Mouse (Mus musculus) testis, adult 2 months (tissue): ENCODE results near the gene Fnbp1.

ENCODE experiments used
- CTCF ChIP-seq: fragments of 200-500 bp; IDR thresholded peaks from 2 replicates; pipeline ENCODE4 v1.5.1; 2012; ENCODE audit warnings: low read depth, mild to moderate bottlenecking, inconsistent platforms, low read length, moderate library complexity; ENCODE audit not compliant: control insufficient read depth, insufficient read depth, insufficient replicate concordance
- POLR2A ChIP-seq: fragments of 200-500 bp; IDR thresholded peaks from 2 replicates; pipeline ENCODE4 v1.6.1; 2012; ENCODE audit warnings: low read depth, mild to moderate bottlenecking, inconsistent platforms, low read length, moderate library complexity; ENCODE audit not compliant: control insufficient read depth

- TF ChIP-seq CTCF (no peak), POLR2A (no peak)
Observed at GRCm38 (mm10) chr2:31026642-31027041, 115.2 kb downstream of the Fnbp1 start.
